Mouse (Mus musculus): Measurements from ENCODE around the gene Foxn4.

GRCm38 (mm10) chr5:114285398-114285700 is 11.7 kb upstream of the Foxn4 start:
- no peak for TF ChIP-seq TAL1 (IDR thresholded peaks at IDR 0.05; ENCODE audit: low read length)
- no peak for TF ChIP-seq GATA1 (IDR thresholded peaks at IDR 0.05; ENCODE audit: low read length)

Data from erythroblast, embryonic 14.5 days (primary cell).